Mouse (Mus musculus) right cerebral cortex, postnatal 25 days (tissue): ENCODE results near the gene Nthl1.
A peak's percentile ranks its signal among the peaks of the same experiment; 100 is the strongest.

Source experiments
- DNase-seq: peaks from one replicate; pipeline ENCODE4 v3.0.0; 2022

Nthl1 gene

GRCm38 (mm10) chr17:24630072-24630471 is 2.4 kb upstream of the Nthl1 start:
- DNase-seq: peak; percentile 47

DNA sequence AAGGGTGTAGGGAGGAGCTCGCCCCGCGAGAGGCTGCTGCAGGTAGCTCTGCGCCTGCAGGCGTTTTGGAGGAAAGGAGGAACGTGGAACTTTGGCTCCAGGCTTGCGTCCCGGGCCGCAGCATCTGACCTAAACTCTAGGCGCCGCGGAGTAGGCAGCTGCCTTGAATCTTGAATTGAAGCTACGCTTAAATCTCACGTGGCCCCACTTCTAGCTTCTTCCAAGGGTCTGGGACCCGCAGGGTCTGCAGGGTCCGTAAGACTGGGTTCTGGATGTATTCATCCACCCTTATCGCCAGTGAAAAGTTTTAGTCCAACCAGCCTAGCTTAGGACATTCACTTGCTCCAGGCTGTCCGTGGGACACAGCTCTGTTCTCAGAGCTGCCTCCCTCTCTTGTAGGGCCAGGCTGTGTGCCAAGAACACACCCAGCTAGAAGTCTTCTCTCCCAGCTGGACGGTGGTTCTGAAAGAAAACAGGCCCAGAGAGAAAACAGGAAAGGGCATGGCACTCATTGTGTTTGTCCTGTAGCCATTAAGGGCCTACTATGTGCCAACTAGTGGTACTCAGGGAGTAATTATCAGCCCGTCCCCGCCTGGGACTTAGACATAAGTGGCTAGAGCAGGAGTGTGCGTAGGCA is 451 bp downstream of the Nthl1 start:
- no peak for DNase-seq

- DNase-seq: no peak
Observed at GRCm38 (mm10) chr17:24633831-24634230, 1.4 kb downstream of the Nthl1 start.

DNA sequence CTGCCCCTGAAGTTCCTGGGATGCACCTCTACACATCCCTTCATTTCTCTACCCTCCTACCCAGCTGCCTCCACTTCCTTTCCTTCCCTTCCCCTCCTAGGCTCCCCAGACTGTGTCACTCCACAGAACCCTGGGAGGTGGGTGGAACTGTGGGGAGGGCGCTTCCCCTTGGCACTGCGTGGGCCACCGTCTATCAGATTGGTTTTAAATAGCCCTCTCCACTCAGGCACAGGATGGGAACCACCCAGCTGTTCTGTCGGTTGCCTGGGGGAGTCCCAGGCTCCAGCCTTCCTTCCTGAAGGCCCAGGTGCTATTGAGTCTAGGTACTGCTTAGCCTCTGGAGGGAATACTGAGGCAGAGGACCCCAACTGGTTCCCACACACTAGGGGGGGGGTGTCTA is 2.5 kb downstream of the Nthl1 start:
- DNase-seq: no peak

DNA sequence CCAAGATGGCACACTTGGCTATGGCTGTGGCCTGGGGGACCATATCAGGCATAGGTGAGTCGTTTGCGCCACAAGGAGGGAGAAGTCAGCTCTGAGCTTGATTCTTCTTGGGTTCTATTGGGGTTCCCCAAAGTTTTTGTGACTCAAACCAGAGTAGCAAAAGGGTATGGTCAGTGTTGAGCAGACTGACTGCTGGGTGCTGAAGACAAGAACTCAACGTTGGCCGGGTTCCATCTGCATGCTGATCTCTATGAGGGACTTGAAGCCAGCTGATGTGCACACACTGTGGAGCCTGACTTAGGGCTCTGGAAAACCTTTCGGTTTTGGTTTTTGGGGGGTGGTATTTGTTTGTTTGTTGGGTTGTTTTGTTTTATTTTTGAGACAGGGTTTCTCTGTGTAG is 3.2 kb downstream of the Nthl1 start:
- no peak for DNase-seq

DNA sequence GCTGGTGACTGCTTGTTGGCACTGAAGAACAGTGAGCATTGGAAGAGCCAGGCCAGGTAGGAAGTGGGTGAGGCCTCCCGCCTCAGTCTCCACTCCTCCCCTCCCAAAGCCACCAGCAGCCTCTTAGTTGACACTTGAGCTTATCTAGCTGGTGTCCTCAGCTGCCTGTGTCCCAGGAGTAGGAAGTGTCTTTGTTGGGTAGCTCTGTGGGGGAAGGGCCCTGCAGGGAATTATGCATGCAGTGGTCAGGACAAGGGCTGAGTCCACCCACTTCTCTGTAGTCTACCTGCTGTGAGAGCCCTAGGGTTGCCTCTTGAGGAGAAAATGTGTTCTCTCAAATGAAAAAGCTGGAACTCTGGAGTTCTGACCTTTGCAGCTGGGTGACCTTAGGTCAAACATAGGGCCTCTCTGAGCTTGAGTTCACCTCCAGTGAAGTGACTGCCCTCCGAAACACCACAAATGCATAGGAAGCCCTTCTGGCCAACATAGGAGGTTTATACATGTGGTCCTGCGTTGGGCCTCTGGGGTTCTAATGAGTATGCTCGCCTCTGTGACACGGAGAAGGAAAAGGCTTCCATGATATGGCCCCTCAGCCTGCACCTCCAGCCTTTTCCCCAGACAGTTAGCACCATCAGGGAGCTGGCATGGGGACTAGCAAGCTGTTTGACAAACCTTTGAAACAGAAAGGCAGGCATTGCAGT is 4.5 kb downstream of the Nthl1 start:
- no peak for DNase-seq

- no peak for DNase-seq
Observed at GRCm38 (mm10) chr17:24638214-24638613, 5.7 kb downstream of the Nthl1 start.

DNA sequence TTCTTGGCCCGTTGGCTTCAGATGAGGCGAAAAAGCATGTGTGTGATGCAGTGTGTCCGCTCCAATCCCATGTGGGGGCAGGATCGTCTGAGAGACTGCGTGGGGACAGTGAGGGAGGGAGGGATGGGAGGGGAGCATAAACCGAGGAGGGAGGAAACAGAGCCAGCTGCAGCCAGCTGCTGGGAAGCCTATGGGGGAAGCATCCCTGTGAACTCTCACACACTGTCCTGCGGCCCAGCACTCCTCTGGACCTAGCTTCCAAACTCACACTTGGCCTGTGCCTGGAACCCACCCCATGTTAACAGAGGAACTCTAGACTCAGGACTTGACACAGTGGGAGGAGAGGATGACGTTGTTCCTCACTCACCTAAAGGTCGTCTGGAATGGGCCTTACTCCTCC is 6.4 kb downstream of the Nthl1 start:
- no peak for DNase-seq

DNA sequence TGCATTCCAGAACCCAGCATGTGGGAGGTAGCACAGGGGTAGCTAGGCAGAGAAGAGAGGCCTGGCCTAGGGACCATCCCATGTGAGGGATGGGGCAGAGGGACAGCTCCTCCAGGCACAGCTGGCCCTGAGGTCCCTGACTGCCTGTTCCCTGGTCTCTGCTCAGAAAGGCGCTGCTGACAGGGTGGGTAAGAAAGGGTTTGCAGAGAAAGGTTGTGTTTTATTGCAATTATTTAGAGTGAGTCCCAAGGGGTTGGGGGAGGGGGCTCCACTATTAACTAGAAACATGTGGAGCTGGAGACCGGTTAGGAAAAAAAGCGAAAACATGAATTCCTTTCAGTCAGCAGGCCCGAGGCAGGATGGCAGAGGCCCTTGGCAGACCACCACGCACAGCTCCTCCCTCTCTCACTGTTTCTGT is 7.1 kb downstream of the Nthl1 start:
- DNase-seq: no peak

DNA sequence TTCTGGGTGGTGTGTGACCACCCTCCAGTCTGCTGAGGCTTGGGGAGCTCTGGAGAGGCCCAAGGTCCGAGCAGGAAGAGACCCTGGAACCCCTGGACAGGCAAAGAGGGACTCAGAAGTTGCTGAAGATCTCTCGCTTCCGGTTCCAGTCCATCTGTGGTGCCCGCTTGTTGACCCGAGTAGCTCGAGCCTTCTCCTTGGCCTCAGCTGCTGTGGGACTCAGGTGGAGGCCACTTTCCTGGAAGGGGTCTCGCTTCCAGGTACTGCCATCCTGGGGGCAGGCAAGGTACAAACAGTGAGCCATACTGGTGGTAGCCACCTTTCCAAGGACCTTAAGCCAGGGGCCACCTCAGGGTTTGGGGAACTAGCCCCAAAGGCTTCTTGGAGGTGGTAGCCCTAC is 7.6 kb downstream of the Nthl1 start:
- DNase-seq: no peak

DNA sequence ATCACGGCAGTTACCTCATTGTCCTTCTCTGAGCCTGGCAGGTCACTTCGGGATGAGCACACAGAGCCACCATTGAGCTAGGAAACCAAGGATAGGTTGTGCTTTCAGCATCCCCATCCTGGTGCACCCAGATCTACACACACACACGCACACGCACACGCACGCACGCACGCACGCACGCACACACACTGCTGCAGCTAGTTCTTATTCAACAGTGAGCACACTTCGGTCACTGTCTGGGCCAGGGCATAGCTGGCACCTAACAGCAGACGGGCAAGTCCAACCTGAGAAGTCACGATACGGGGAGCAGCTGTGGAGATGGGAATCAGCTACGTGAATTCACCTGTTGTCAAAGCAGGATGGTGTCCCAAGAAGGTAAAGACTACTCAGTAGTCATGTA is 8.1 kb downstream of the Nthl1 start:
- DNase-seq: no peak

DNA sequence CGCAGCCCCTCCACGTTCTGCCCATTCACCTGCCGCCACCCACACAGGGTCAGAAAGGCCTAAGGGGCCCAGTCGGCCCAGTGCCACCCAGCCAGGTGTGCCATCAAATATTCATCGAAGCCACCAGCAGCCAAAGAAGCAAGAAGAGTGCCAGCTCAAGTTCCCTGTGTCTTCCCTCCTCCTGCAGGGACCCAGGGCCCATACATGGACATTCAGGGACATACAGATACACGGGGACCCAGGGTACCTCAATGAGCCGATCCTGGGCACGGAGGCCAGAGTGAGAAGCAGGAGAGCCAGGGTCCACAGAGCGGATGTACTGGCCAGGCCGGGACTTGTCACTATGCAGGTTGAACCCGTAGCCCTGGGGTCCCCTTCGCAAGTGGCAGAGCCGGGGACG is 9.5 kb downstream of the Nthl1 start:
- DNase-seq: no peak

DNA sequence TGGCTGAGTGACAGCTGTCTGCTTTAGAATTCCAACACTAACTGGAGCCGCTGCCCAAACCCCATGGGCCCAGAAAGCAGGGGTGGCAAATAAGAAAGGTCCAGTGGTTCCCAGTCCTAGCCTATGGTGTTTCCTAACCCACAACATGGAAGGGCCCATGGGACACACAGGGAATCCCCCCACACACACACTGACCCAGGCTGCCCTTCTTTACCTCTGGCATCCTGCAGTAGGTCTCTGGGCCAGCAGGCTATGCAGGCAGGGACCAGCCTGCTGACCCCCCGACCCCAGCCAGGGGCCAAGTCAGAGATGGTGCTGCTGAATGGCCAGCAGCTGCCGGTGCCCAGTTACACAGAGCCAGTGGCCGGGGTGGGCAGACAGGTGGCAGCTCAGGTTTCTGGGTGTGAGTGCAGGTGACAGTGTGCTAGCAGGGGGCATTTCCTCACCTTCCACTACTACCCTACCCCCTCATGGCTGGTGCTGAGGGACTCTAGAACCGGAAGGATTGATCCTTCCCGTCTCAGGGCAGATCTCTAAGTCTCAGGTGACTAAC is 10.4 kb downstream of the Nthl1 start:
- no peak for DNase-seq

- DNase-seq: no peak
Observed at GRCm38 (mm10) chr17:24644030-24644715, 11.7 kb downstream of the Nthl1 start.

DNA sequence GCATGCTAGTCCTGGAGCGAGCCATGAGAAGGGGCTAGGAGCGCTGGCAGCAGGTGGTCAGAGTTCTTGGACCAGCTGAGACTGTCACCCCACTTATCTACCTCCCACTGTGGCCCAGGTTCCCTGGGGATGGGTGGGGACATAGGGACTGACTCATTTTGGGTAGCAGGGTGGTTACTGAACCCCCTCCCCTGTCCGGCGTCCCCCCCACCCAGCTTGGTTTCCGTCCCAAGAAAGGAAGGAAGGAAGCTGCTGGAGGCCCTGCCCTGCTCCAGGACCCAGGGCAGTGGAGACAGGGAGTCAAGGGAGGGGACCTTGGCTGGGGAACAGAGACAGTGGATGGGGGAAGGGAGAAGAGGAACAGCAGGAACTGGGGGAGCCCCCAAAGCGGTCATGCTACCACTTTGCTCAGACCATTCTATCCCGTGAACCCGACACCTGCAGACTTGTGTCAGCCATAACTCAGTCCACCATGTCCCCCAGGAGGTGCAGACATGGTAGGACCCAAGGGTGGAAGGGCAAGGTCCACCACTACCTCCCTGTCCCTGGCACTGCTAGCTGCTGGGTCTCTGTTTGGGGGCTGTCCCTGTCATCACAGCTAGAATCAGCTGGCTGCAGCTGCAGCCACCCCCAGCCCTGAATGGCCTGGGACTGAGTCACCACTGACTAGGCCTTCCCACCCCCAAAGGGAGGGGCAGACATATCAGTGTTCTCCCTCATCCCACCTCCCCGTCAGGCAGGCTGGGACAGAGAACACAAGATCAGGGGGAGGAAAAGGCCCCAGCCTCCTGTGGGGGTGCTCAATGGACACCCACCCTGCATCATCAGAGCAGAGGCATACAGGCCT is 12.6 kb downstream of the Nthl1 start:
- DNase-seq: no peak

DNA sequence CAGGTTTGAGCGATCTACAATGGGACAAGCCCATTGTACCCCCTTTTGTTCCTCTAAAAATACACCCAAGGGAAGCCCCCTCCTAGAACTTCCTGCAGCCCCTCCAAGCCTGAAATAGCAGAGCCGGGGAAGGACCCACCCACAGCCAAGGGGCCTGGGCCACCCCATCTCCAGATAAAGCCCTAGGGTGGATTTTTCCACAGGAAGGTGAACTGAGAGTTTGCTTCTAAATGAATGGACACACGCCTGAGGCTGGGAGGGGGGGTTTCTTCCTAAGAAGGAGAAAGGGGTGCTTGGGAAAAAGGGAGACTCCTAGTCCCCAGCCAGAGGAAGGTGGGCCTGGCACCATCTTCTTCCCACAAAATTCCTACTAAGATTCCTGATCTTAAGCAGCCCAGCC is 13.4 kb downstream of the Nthl1 start:
- DNase-seq: no peak

GRCm38 (mm10) chr17:24646381-24646780 is 13.9 kb downstream of the Nthl1 start:
- DNase-seq: no peak

DNA sequence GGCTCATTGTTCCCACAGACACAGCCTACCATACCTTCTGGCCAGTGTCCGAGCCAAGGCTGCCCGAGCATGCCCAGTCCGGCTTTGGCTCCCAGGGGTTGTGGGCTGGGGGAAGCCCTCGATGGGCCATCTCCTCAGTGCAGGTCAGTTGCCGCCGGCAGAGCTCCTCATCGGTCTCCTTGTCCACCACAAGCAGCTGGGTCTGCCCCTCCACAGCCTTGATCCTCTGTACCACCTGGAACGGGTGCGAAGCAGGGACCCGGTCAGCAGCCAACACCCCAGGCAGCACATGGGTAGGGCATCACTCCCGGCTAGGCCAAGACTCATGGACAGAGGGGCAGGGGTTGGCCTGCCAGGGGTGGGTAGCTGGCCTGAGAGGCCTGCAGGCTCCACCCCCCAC is 15.0 kb downstream of the Nthl1 start:
- no peak for DNase-seq

- DNase-seq: no peak
Observed at GRCm38 (mm10) chr17:24648731-24649377, 16.4 kb downstream of the Nthl1 start.

DNA sequence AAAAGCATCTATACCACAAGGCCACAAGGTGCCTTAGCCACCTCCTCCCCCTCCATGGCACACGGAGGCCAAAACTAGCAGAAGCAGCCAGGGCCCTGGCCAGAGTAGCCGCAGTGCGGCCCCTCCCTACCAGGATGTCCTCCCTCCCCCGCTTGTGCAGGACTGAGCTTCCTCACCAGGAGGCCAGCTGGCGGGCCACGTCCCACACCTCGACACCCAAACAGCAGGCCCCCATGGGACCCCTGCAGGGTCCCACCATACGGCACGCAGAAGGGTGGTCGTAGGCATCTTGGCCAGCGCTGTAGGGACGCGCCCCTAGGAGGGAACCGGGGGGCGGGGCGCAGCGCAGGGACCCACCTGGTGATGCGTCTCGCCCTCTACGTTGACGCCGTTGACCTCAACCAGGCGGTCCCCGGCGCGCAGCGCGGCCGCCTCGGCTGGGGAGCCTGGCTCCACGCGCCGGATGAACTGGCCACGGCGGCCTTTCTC is 17.1 kb downstream of the Nthl1 start:
- DNase-seq: no peak

DNA sequence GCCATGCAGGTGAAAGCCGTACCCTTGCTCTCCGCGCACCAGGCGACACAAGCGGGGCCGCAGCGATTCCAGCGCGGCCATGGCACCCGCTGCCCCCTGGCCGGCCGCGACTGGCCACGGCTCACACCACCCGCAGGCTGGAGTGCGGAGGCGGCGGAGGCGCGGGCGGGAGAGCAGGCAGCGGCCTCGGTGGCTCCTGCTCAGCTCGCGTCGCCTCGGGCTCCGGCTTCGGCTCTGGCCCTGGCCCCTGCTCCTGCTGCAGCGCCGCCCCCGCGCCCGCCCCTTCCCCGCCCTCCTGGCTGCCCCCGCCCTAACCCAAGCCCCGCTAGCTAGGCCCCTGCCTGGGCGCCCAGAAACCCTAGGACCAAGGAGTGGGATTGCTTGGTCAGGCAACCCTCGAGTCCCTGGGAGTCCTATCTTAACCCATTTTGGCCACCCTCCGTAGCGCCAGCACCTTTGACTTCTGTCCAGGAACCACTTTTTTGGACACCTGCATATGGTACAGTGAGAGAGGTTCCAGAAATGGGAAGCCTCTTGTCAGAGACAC is 17.7 kb downstream of the Nthl1 start, which contains the start of gene Slc9a3r2:
TSS of gene Slc9a3r2 (minus strand) at position 258 of the 547 bp plus-strand sequence.
- peak; percentile 50 for DNase-seq

- DNase-seq: no peak
Observed at GRCm38 (mm10) chr17:24650766-24651165, 18.3 kb downstream of the Nthl1 start.
